Mouse (Mus musculus): ENCODE data around the gene Gpd2.

- no peak for TF ChIP-seq POLR2A (IDR thresholded peaks at IDR 0.05; ENCODE audit: control insufficient read depth, low read depth, low read length)
- no peak for TF ChIP-seq CTCF (IDR thresholded peaks at IDR 0.05; ENCODE audit: control insufficient read depth, insufficient read depth, insufficient replicate concordance, low read depth, low read length)
Measured at GRCm38 (mm10) chr2:57225236-57225635, 12.2 kb upstream of the Gpd2 start.
